Mouse (Mus musculus) heart, postnatal 0 days (tissue): Measurements from ENCODE around the gene Sept1.

Experiments used
- CTCF ChIP-seq: IDR thresholded peaks from 2 replicates; pipeline ENCODE4 v1.5.1; 2016; ENCODE audit warnings: antibody characterized with exemption, control low read depth, low read depth
- EP300 ChIP-seq: IDR thresholded peaks from 2 replicates; pipeline ENCODE4 v1.6.1; 2016; ENCODE audit warnings: antibody characterized with exemption, low read depth

- TF ChIP-seq CTCF (no peak), EP300 (no peak)
These were observed 38.2 kb upstream of the Sept1 start for GRCm38 (mm10) chr7:127271093-127271492.
